Mouse (Mus musculus) G1E-ER4 (cell line): Measurements from ENCODE around the gene Slc9a5. TPM values are rescaled to one million over a fixed set of nuclear protein-coding genes. Genes with fewer than 3 reads are reported as not detected.

Experiments
- GATA1 ChIP-seq: IDR thresholded peaks from one replicate; pipeline ENCODE4 v1.8.0; 2012; ENCODE audit warnings: low read length, inconsistent platforms
- polyA plus RNA-seq: library from polyadenylated mRNA; stranded (reverse); fragments of >175 nt; gene quantifications from 2 replicates; pipeline ENCODE4 v1.2.3, GENCODE M21; 2012

Gene Slc9a5
- polyA plus RNA-seq, 1 experiment, result 0.49 TPM

GRCm38 (mm10) chr8:105339886-105340635 is 8.6 kb upstream of the Slc9a5 start:
- TF ChIP-seq GATA1, result no peak

- TF ChIP-seq GATA1, result no peak
Measured at GRCm38 (mm10) chr8:105341399-105341798, 7.2 kb upstream of the Slc9a5 start.

- no peak for TF ChIP-seq GATA1
Measured at GRCm38 (mm10) chr8:105342768-105343167, 5.9 kb upstream of the Slc9a5 start.

GRCm38 (mm10) chr8:105343791-105344574 is 4.7 kb upstream of the Slc9a5 start:
- no peak for TF ChIP-seq GATA1

GRCm38 (mm10) chr8:105345061-105345975 is 3.3 kb upstream of the Slc9a5 start:
- no peak for TF ChIP-seq GATA1

- TF ChIP-seq GATA1, result no peak
Measured at GRCm38 (mm10) chr8:105346611-105347427, 1.8 kb upstream of the Slc9a5 start.

- no peak for TF ChIP-seq GATA1
Measured at GRCm38 (mm10) chr8:105347428-105348221, 1.0 kb upstream of the Slc9a5 start, which contains the start of gene Fhod1. Gene Fhod1 (minus strand): TSS chr8:105347953.

GRCm38 (mm10) chr8:105349096-105349771 is 591 bp downstream of the Slc9a5 start:
- no peak for TF ChIP-seq GATA1

GRCm38 (mm10) chr8:105350186-105350585 is 1.5 kb downstream of the Slc9a5 start:
- TF ChIP-seq GATA1, result no peak

- no peak for TF ChIP-seq GATA1
Measured at GRCm38 (mm10) chr8:105353583-105354135, 5.0 kb downstream of the Slc9a5 start.

- TF ChIP-seq GATA1, result no peak
Measured at GRCm38 (mm10) chr8:105354549-105354948, 5.9 kb downstream of the Slc9a5 start.

GRCm38 (mm10) chr8:105355179-105356024 is 6.8 kb downstream of the Slc9a5 start:
- no peak for TF ChIP-seq GATA1
